Mouse (Mus musculus): ENCODE data around the gene Stard10. TPM values are rescaled to one million over a fixed set of nuclear protein-coding genes. Genes with fewer than 3 reads are reported as not detected.

Stard10 gene
- 15.2 and 15.4 TPM in 2 replicates for total RNA-seq (2012; rRNA removed)

- no peak within 1 kb of the TSS for H3K9ac ChIP-seq (ENCODE audit: insufficient read depth, low read depth, low read length, poor library complexity, severe bottlenecking)
- 0 out of 4 replicates have a peak, but pooled peaks cover 0 to 2% of the 10 kb centered on the region in 2 experiments for H3K4me1 ChIP-seq (ENCODE audit: control insufficient read depth in 2 of 2, insufficient read depth in 2 of 2, low read length in 2 of 2, poor library complexity in 1 of 2)
- no peaks in the 10 kb centered on the region for H3K9me3 ChIP-seq (ENCODE audit: control insufficient read depth, insufficient read depth, low read depth, low read length)
- H3K4me3 ChIP-seq (ENCODE audit: insufficient read depth in 1 of 2, low read depth in 1 of 2, low read length in 2 of 2, poor library complexity in 1 of 2, severe bottlenecking in 1 of 2): no peak within 1 kb of the TSS
- no peak for TF ChIP-seq MAFK (IDR thresholded peaks at IDR 0.05; ENCODE audit: insufficient read depth, low read depth, low read length)
- TF ChIP-seq ZC3H11A (IDR thresholded peaks at IDR 0.05; ENCODE audit: borderline replicate concordance, low read depth, low read length): no peak
- TF ChIP-seq HCFC1 (IDR thresholded peaks at IDR 0.05; ENCODE audit: borderline replicate concordance, insufficient read depth, low read length): no peak
- no peak for TF ChIP-seq ZNF384 (IDR thresholded peaks at IDR 0.05; ENCODE audit: low read depth, low read length)
- TF ChIP-seq CHD2 (IDR thresholded peaks at IDR 0.05; ENCODE audit: low read depth, low read length): no peak
- H3K27ac ChIP-seq (ENCODE audit: insufficient read depth, low read depth, low read length, poor library complexity, severe bottlenecking): no peak within 1 kb of the TSS
- in situ Hi-C loops (cut with MboI; ENCODE audit: low sequenced_read_pairs in 2 of 2, unreplicated experiment in 2 of 2): no loop called here
- no peak for DNase-seq (ENCODE audit: low read depth, low spot score)
- no peaks in the 10 kb centered on the region for H3K36me3 ChIP-seq (ENCODE audit: control insufficient read depth, insufficient read depth, low read length, poor library complexity, severe bottlenecking)
Measured at GRCm38 (mm10) chr7:101317014-101317413, at the start of gene Stard10. Stard10 (plus strand) TSS chr7:101317086.

- in situ Hi-C loops (cut with MboI; ENCODE audit: low sequenced_read_pairs in 2 of 2, unreplicated experiment in 2 of 2): no loop called here
- Histone ChIP-seq H3K9me3 (ENCODE audit: control insufficient read depth, insufficient read depth, low read depth, low read length) (no peaks in the 10 kb centered on the region), H3K36me3 (ENCODE audit: control insufficient read depth, insufficient read depth, low read length, poor library complexity, severe bottlenecking) (no peaks in the 10 kb centered on the region), H3K9ac (ENCODE audit: insufficient read depth, low read depth, low read length, poor library complexity, severe bottlenecking) (no peak overlapping the region), H3K4me1 (ENCODE audit: control insufficient read depth in 2 of 2, insufficient read depth in 2 of 2, low read length in 2 of 2, poor library complexity in 1 of 2) (no peaks in the 10 kb centered on the region), H3K4me3 (ENCODE audit: insufficient read depth in 1 of 2, low read depth in 1 of 2, low read length in 2 of 2, poor library complexity in 1 of 2, severe bottlenecking in 1 of 2) (no peak overlapping the region), H3K27ac (ENCODE audit: insufficient read depth, low read depth, low read length, poor library complexity, severe bottlenecking) (no peak overlapping the region)
- DNase-seq (ENCODE audit: low read depth, low spot score): no peak
- TF ChIP-seq CHD2 (IDR thresholded peaks at IDR 0.05; ENCODE audit: low read depth, low read length) (no peak), ZNF384 (IDR thresholded peaks at IDR 0.05; ENCODE audit: low read depth, low read length) (no peak), ZC3H11A (IDR thresholded peaks at IDR 0.05; ENCODE audit: borderline replicate concordance, low read depth, low read length) (no peak), MAFK (IDR thresholded peaks at IDR 0.05; ENCODE audit: insufficient read depth, low read depth, low read length) (no peak), HCFC1 (IDR thresholded peaks at IDR 0.05; ENCODE audit: borderline replicate concordance, insufficient read depth, low read length) (no peak)
Measured at GRCm38 (mm10) chr7:101267457-101268259, 49.2 kb upstream of the Stard10 start.

GRCm38 (mm10) chr7:101271602-101272001, 45.3 kb upstream of the Stard10 start:
- TF ChIP-seq CHD2 (IDR thresholded peaks at IDR 0.05; ENCODE audit: low read depth, low read length) (no peak), ZC3H11A (IDR thresholded peaks at IDR 0.05; ENCODE audit: borderline replicate concordance, low read depth, low read length) (no peak), MAFK (IDR thresholded peaks at IDR 0.05; ENCODE audit: insufficient read depth, low read depth, low read length) (no peak), ZNF384 (IDR thresholded peaks at IDR 0.05; ENCODE audit: low read depth, low read length) (no peak), HCFC1 (IDR thresholded peaks at IDR 0.05; ENCODE audit: borderline replicate concordance, insufficient read depth, low read length) (no peak)
- no peaks in the 10 kb centered on the region for H3K4me1 ChIP-seq (ENCODE audit: control insufficient read depth in 2 of 2, insufficient read depth in 2 of 2, low read length in 2 of 2, poor library complexity in 1 of 2)
- peaks cover 2% of the 10 kb centered on the region; the same call in 1 of the 2 replicates for H3K36me3 ChIP-seq (ENCODE audit: control insufficient read depth, insufficient read depth, low read length, poor library complexity, severe bottlenecking)
- in situ Hi-C loops (cut with MboI; ENCODE audit: low sequenced_read_pairs in 2 of 2, unreplicated experiment in 2 of 2): no loop called here
- no peaks in the 10 kb centered on the region for H3K9me3 ChIP-seq (ENCODE audit: control insufficient read depth, insufficient read depth, low read depth, low read length)
- no peak for DNase-seq (ENCODE audit: low read depth, low spot score)
- no peak overlapping the region for H3K4me3 ChIP-seq (ENCODE audit: insufficient read depth in 1 of 2, low read depth in 1 of 2, low read length in 2 of 2, poor library complexity in 1 of 2, severe bottlenecking in 1 of 2)
- no peak overlapping the region for H3K9ac ChIP-seq (ENCODE audit: insufficient read depth, low read depth, low read length, poor library complexity, severe bottlenecking)
- no peak overlapping the region for H3K27ac ChIP-seq (ENCODE audit: insufficient read depth, low read depth, low read length, poor library complexity, severe bottlenecking)

GRCm38 (mm10) chr7:101272466-101273160, 44.3 kb upstream of the Stard10 start:
- Histone ChIP-seq H3K9ac (ENCODE audit: insufficient read depth, low read depth, low read length, poor library complexity, severe bottlenecking) (no peak overlapping the region), H3K4me1 (ENCODE audit: control insufficient read depth in 2 of 2, insufficient read depth in 2 of 2, low read length in 2 of 2, poor library complexity in 1 of 2) (no peaks in the 10 kb centered on the region), H3K36me3 (ENCODE audit: control insufficient read depth, insufficient read depth, low read length, poor library complexity, severe bottlenecking) (peaks cover 2% of the 10 kb centered on the region; the same call in 1 of the 2 replicates), H3K27ac (ENCODE audit: insufficient read depth, low read depth, low read length, poor library complexity, severe bottlenecking) (no peak overlapping the region), H3K9me3 (ENCODE audit: control insufficient read depth, insufficient read depth, low read depth, low read length) (no peaks in the 10 kb centered on the region), H3K4me3 (ENCODE audit: insufficient read depth in 1 of 2, low read depth in 1 of 2, low read length in 2 of 2, poor library complexity in 1 of 2, severe bottlenecking in 1 of 2) (no peak overlapping the region)
- TF ChIP-seq MAFK (IDR thresholded peaks at IDR 0.05; ENCODE audit: insufficient read depth, low read depth, low read length) (no peak), HCFC1 (IDR thresholded peaks at IDR 0.05; ENCODE audit: borderline replicate concordance, insufficient read depth, low read length) (no peak), CHD2 (IDR thresholded peaks at IDR 0.05; ENCODE audit: low read depth, low read length) (no peak), ZNF384 (IDR thresholded peaks at IDR 0.05; ENCODE audit: low read depth, low read length) (no peak), ZC3H11A (IDR thresholded peaks at IDR 0.05; ENCODE audit: borderline replicate concordance, low read depth, low read length) (no peak)
- in situ Hi-C loops (cut with MboI; ENCODE audit: low sequenced_read_pairs in 2 of 2, unreplicated experiment in 2 of 2): no loop called here
- DNase-seq (ENCODE audit: low read depth, low spot score): no peak
